Mouse (Mus musculus): Measurements from ENCODE around the gene St3gal2.
A peak's percentile ranks its signal among the peaks of the same experiment; 100 is the strongest.
"Not testable (repeated sequence)": the region's sequence is repeated elsewhere in the genome, so short reads cannot be mapped to it uniquely, and the experiment has no call there.

St3gal2 gene

GRCm38 (mm10) chr8:110911576-110912570 lies 7.8 kb upstream of the St3gal2 start:
- DNase-seq: peak; percentile 27

- no peak for DNase-seq
Measured at GRCm38 (mm10) chr8:110917415-110917814, 2.3 kb upstream of the St3gal2 start.

- DNase-seq: no peak
Measured at GRCm38 (mm10) chr8:110918027-110918426, 1.7 kb upstream of the St3gal2 start.

- DNase-seq: peak; percentile 28
Measured at GRCm38 (mm10) chr8:110918460-110918859, 1.3 kb upstream of the St3gal2 start.

- DNase-seq: no peak
Measured at GRCm38 (mm10) chr8:110920032-110920772, 480 bp downstream of the St3gal2 start.

GRCm38 (mm10) chr8:110920773-110921277 lies 1.1 kb downstream of the St3gal2 start:
- DNase-seq: no peak

GRCm38 (mm10) chr8:110921492-110922230 lies 1.9 kb downstream of the St3gal2 start:
- DNase-seq: peak; percentile 49

GRCm38 (mm10) chr8:110925691-110926140 lies 6.0 kb downstream of the St3gal2 start:
- DNase-seq: no peak

GRCm38 (mm10) chr8:110926690-110927089 lies 7.0 kb downstream of the St3gal2 start:
- DNase-seq: no peak

- no peak for DNase-seq
Measured at GRCm38 (mm10) chr8:110928435-110928834, 8.7 kb downstream of the St3gal2 start.

- DNase-seq: no peak
Measured at GRCm38 (mm10) chr8:110929066-110929465, 9.3 kb downstream of the St3gal2 start.

GRCm38 (mm10) chr8:110929672-110930071 lies 9.9 kb downstream of the St3gal2 start:
- DNase-seq: not testable (repeated sequence)

GRCm38 (mm10) chr8:110931176-110931939 lies 11.6 kb downstream of the St3gal2 start:
- peak; percentile 88 for DNase-seq

- no peak for DNase-seq
Measured at GRCm38 (mm10) chr8:110932444-110932843, 12.7 kb downstream of the St3gal2 start.

GRCm38 (mm10) chr8:110933272-110933671 lies 13.6 kb downstream of the St3gal2 start:
- DNase-seq: no peak

GRCm38 (mm10) chr8:110936217-110936616 lies 16.5 kb downstream of the St3gal2 start:
- DNase-seq: peak; percentile 29

GRCm38 (mm10) chr8:110938882-110939589 lies 19.3 kb downstream of the St3gal2 start:
- peak; percentile 80 for DNase-seq

GRCm38 (mm10) chr8:110940682-110941452 lies 21.1 kb downstream of the St3gal2 start:
- DNase-seq: no peak

GRCm38 (mm10) chr8:110941453-110941948 lies 21.8 kb downstream of the St3gal2 start:
- DNase-seq: peak; percentile 90

- DNase-seq: peak; percentile 29
Measured at GRCm38 (mm10) chr8:110944276-110944876, 24.7 kb downstream of the St3gal2 start.
